Mouse (Mus musculus) heart, embryonic 13.5 days (tissue): Measurements from ENCODE around the gene Ube2n. TPM values are rescaled to one million over a fixed set of nuclear protein-coding genes. Genes with fewer than 3 reads are reported as not detected.

ENCODE experiments used
- ATAC-seq: fragments of 200-750 bp; cut with Nextera tagmentation; 2 replicates; pipeline ENCODE4 v1.8.0; 2017; ENCODE audit warnings: moderate TSS enrichment; ENCODE audit not compliant: insufficient number of reproducible peaks, low FRiP score, low TSS enrichment; ENCODE audit errors: extremely low read depth
- H3K27ac ChIP-seq: fragments of 300-500 bp; sonication (generic); replicated peaks from 2 replicates; pipeline ENCODE4 v1.5.1; 2015; ENCODE audit warnings: moderate library complexity, mild to moderate bottlenecking, inconsistent platforms
- H3K27me3 ChIP-seq: fragments of 300-500 bp; sonication (generic); replicated peaks from 2 replicates; pipeline ENCODE4 v1.6.1; 2015; ENCODE audit warnings: mild to moderate bottlenecking, inconsistent platforms
- H3K36me3 ChIP-seq: fragments of 300-500 bp; sonication (generic); 2 replicates; pipeline ENCODE4 v1.6.1; 2015; ENCODE audit warnings: mild to moderate bottlenecking, inconsistent platforms
- H3K4me1 ChIP-seq: fragments of 300-500 bp; sonication (generic); 2 replicates; pipeline ENCODE4 v1.6.1; 2015; ENCODE audit warnings: inconsistent platforms
- H3K4me2 ChIP-seq: fragments of 300-500 bp; sonication (generic); 2 replicates; pipeline ENCODE4 v1.6.1; 2015; ENCODE audit warnings: inconsistent platforms, mild to moderate bottlenecking, moderate library complexity
- H3K4me3 ChIP-seq: fragments of 300-500 bp; sonication (generic); 2 replicates; pipeline ENCODE4 v1.5.1; 2015; ENCODE audit warnings: moderate library complexity, mild to moderate bottlenecking, inconsistent platforms
- H3K9ac ChIP-seq: fragments of 300-500 bp; sonication (generic); 2 replicates; pipeline ENCODE4 v1.6.1; 2015; ENCODE audit warnings: inconsistent platforms, mild to moderate bottlenecking, moderate library complexity
- H3K9me3 ChIP-seq: fragments of 300-500 bp; sonication (generic); 2 replicates; pipeline ENCODE4 v1.6.1; 2016; ENCODE audit warnings: inconsistent platforms
- WGBS: fragments of 180-500 bp; shearing (Covaris S2); methylation state at CpG from one replicate; pipeline ENCODE4 v1.1.7; 2015; ENCODE audit warnings: mixed read lengths; 5-methylcytosine and 5-hydroxymethylcytosine counted together
- polyA plus RNA-seq: library from polyadenylated mRNA; unstranded; fragments of >200 nt; fragmentation: Nextera tagmentation; extraction: Ambion mirVana; gene quantifications from 2 replicates; pipeline ENCODE4 v1.2.1, GENCODE M21; 2015

The Ube2n gene
- polyA plus RNA-seq, 1 experiment from 2014 or later: 248 TPM

DNA sequence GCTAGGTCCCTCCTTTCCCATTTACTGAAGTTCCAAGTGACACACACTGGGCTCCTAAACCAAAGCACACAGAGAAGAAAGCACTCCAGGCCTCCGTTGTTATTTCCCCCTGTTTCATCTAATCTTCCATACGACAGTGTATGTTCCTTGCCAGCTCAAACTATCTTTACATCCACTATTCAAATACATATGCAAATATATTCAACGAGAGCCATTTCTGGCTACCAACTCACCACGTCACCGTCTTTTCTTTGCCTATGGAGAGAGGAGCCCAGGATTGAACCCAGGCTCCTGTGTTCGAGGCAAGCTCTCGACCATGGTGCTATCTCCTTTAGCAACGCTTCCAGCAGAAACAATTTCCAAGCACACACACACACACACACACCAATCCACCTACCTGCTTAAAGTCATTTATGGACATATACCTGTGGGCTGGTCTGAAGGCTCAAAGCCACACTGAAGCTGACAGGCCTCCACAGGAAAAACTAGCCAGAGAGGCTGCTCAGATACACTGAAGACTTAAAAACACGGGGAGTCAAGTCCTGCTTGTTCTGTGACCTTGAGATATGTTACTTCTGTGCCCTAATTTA, 45.5 kb downstream of the Ube2n start:
- Histone ChIP-seq H3K4me1 (peaks cover 55% of the 10 kb centered on the region), H3K27ac (peak overlapping the region; percentile 13; the same call in 1 of the 2 replicates)

GRCm38 (mm10) chr10:95561616-95562015, 46.7 kb downstream of the Ube2n start:
- ATAC-seq: no peak
- peak overlapping the region; percentile 99 for H3K9ac ChIP-seq
- H3K9me3 ChIP-seq: no peaks in the 10 kb centered on the region
- peaks cover 17% of the 10 kb centered on the region for H3K36me3 ChIP-seq
- WGBS: 39% methylated on average over 7 of the region's 7 CpGs
- H3K4me1 ChIP-seq: peaks cover 49% of the 10 kb centered on the region
- H3K4me2 ChIP-seq: peak overlapping the region; percentile 83
- peak overlapping the region; percentile 87 for H3K4me3 ChIP-seq
- H3K27ac ChIP-seq: 0 out of 2 replicates have a peak overlapping the region, but pooled peaks have one; percentile 20
- H3K27me3 ChIP-seq: no peaks in the 10 kb centered on the region

More for the DNA sequence above, 45.5 kb downstream of the Ube2n start:
- H3K36me3 ChIP-seq: peaks cover 17% of the 10 kb centered on the region
- peak overlapping the region; percentile 55 for H3K4me2 ChIP-seq
- peak overlapping the region; percentile 66 for H3K9ac ChIP-seq
- no peak for ATAC-seq
- H3K9me3 ChIP-seq: no peaks in the 10 kb centered on the region
- no peaks in the 10 kb centered on the region for H3K27me3 ChIP-seq
- WGBS: 74% methylated on average over 9 of the region's 9 CpGs
- H3K4me3 ChIP-seq: peak overlapping the region; percentile 87

GRCm38 (mm10) chr10:95562395-95562794, 47.5 kb downstream of the Ube2n start:
- H3K4me2 ChIP-seq: peak overlapping the region; percentile 83
- peaks cover 16% of the 10 kb centered on the region for H3K36me3 ChIP-seq
- peak overlapping the region; percentile 87 for H3K4me3 ChIP-seq
- H3K4me1 ChIP-seq: peaks cover 48% of the 10 kb centered on the region
- 6% methylated on average over 8 of the region's 8 CpGs for WGBS
- peak overlapping the region; percentile 99 for H3K9ac ChIP-seq
- no peaks in the 10 kb centered on the region for H3K27me3 ChIP-seq
- ATAC-seq: no peak
- H3K27ac ChIP-seq: peak overlapping the region; percentile 96
- H3K9me3 ChIP-seq: no peaks in the 10 kb centered on the region

DNA sequence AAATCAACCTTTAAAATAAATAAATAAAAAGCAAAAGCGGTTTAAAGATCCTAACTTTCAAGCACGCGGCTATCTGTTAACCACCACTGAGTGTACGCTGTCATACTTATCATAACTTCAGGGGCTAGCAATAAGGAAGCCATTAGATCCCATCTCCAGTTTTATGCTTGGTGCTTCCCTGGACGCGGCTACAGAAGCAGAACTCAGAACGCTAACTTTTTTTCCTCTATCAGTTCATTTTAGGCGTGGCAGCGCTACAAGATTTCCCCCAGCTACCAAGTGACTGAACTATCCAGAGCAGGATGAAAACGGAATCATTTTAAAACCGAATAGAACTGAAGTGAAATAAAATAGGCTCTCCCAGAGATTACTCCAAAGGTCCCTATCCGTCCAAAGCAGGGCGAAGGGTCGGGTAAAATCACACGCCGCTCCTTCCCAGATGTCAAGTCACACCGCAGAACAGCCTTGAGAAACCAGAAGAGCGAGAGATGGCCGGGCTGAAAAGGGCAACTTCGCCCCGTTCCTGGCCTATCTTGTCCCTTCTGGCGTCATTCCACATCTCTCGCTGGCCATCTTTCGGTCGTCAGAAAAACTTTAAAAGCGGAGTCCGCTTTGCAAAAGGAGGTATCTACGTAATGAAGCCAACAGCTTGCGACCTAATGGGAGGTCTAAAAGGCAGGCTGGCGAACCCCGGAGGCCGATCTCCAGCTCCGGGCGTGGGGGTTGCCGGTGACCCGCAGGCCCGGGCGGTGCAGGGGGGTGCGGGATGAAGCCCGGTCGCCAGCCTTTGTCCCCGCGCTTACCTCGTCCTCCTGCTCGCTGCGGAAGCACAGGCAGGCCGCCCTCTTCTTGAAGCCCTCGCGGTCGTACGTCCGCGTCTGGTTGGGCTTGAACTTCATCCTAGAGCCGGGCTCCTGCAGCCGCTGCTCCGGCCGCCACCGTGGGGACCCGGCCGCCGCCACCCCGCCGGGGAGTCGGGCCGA, 48.2 kb downstream of the Ube2n start:
- peak overlapping the region; percentile 99 for H3K9ac ChIP-seq
- H3K9me3 ChIP-seq: no peaks in the 10 kb centered on the region
- peak overlapping the region; percentile 87 for H3K4me3 ChIP-seq
- peak overlapping the region; percentile 96 for H3K27ac ChIP-seq
- H3K36me3 ChIP-seq: 0 out of 2 replicates have a peak, but pooled peaks cover 11% of the 10 kb centered on the region
- peak; percentile 27 for ATAC-seq
- no peaks in the 10 kb centered on the region for H3K27me3 ChIP-seq
- peak overlapping the region; percentile 83 for H3K4me2 ChIP-seq
- peaks cover 48% of the 10 kb centered on the region for H3K4me1 ChIP-seq
- WGBS: under 1% methylated on average over 63 of the region's 65 CpGs

- ATAC-seq: peak; percentile 86
- Histone ChIP-seq H3K4me3 (peak within 1 kb of the TSS; percentile 87), H3K4me2 (peak within 1 kb of the TSS; percentile 83), H3K9me3 (no peaks in the 10 kb centered on the region), H3K27ac (peak within 1 kb of the TSS; percentile 96), H3K4me1 (peaks cover 42% of the 10 kb centered on the region), H3K36me3 (0 out of 2 replicates have a peak, but pooled peaks cover 9% of the 10 kb centered on the region), H3K9ac (peak within 1 kb of the TSS; percentile 99), H3K27me3 (no peaks in the 10 kb centered on the region)
- WGBS: 1% methylated on average over 74 of the region's 97 CpGs
These were observed 49.2 kb downstream of the Ube2n start, which contains the start of gene Nudt4 for GRCm38 (mm10) chr10:95563851-95564845. TSS of gene Nudt4 (minus strand) at chr10:95564146.

- no peak for ATAC-seq
- peaks cover 32% of the 10 kb centered on the region for H3K4me1 ChIP-seq
- peak overlapping the region; percentile 36 for H3K27ac ChIP-seq
- no peaks in the 10 kb centered on the region for H3K9me3 ChIP-seq
- WGBS: 32% methylated on average over 14 of the region's 14 CpGs
- peak overlapping the region; percentile 83 for H3K4me2 ChIP-seq
- H3K27me3 ChIP-seq: no peaks in the 10 kb centered on the region
- H3K4me3 ChIP-seq: peak overlapping the region; percentile 21
- H3K36me3 ChIP-seq: 0 out of 2 replicates have a peak, but pooled peaks cover 3% of the 10 kb centered on the region
- H3K9ac ChIP-seq: peak overlapping the region; percentile 47; the same call in 1 of the 2 replicates
These were observed 50.4 kb downstream of the Ube2n start for GRCm38 (mm10) chr10:95565156-95565854.

- 80% methylated on average over 3 of the region's 3 CpGs for WGBS
These were observed 51.8 kb downstream of the Ube2n start for GRCm38 (mm10) chr10:95566786-95567185.

GRCm38 (mm10) chr10:95567550-95567949, 52.6 kb downstream of the Ube2n start:
- Histone ChIP-seq H3K4me3 (no peak overlapping the region), H3K4me2 (peak overlapping the region; percentile 19; the same call in 1 of the 2 replicates), H3K27ac (no peak overlapping the region), H3K27me3 (no peaks in the 10 kb centered on the region), H3K9me3 (no peaks in the 10 kb centered on the region), H3K4me1 (peaks cover 15% of the 10 kb centered on the region), H3K36me3 (no peaks in the 10 kb centered on the region), H3K9ac (no peak overlapping the region)
- no peak for ATAC-seq
- 80% methylated on average over 5 of the region's 5 CpGs for WGBS

More at GRCm38 (mm10) chr10:95566786-95567185, 51.8 kb downstream of the Ube2n start:
- Histone ChIP-seq H3K9me3 (no peaks in the 10 kb centered on the region), H3K4me2 (peak overlapping the region; percentile 16; the same call in 1 of the 2 replicates), H3K36me3 (no peaks in the 10 kb centered on the region), H3K27ac (no peak overlapping the region), H3K27me3 (no peaks in the 10 kb centered on the region), H3K4me1 (peaks cover 20% of the 10 kb centered on the region), H3K4me3 (no peak overlapping the region), H3K9ac (no peak overlapping the region)
- ATAC-seq: no peak

DNA sequence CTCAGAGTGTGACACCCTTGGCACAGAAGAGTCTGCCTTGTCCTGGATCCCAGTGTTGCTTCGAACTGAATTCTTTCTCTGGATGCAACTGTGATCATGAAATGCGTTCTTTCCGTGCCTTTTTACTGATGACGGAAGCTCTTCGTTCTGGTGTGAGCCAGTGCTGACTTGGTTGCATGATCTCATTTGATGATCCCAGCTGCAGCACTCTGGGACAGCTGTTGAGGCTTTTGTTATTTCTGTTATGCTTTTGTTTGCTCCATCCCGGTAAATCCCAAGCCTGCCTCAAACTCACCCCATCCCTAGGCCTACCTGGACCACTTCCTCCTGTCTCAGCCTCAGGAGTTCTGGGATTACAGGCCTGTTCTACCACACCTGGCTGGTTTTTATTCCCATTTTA, 53.1 kb downstream of the Ube2n start:
- Histone ChIP-seq H3K27ac (peak overlapping the region; percentile 1; the same call in 1 of the 2 replicates), H3K36me3 (no peaks in the 10 kb centered on the region), H3K4me3 (no peak overlapping the region), H3K27me3 (no peaks in the 10 kb centered on the region), H3K9ac (no peak overlapping the region), H3K4me1 (peaks cover 15% of the 10 kb centered on the region), H3K9me3 (no peaks in the 10 kb centered on the region), H3K4me2 (no peak overlapping the region; the same call in 1 of the 2 replicates)
- 77% methylated on average over 6 of the region's 6 CpGs for WGBS
- no peak for ATAC-seq

DNA sequence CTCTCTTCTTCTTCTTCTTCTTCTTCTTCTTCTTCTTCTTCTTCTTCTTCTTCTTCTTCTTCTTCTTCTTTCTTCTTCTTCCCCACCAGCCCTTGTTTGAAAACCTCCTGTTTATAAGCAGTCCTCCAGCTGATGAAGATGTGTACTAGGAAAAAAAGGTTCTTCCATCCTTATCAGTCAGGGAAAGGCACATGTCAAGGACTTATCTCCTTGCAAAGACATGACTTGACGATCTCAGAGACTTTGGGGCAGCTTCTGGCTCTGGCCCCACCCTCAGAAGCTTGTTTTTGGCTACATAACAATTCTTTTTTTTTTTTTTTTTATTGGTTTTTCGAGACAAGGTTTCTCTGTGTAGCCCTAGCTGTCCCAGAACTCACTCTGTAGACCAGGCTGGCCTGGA, 54.5 kb downstream of the Ube2n start:
- Histone ChIP-seq H3K9ac (no peak overlapping the region), H3K9me3 (no peaks in the 10 kb centered on the region), H3K4me3 (no peak overlapping the region), H3K27ac (no peak overlapping the region; the same call in 1 of the 2 replicates), H3K27me3 (no peaks in the 10 kb centered on the region), H3K4me2 (no peak overlapping the region), H3K4me1 (peaks cover 14% of the 10 kb centered on the region), H3K36me3 (no peaks in the 10 kb centered on the region)
- 31% methylated on average over 2 of the region's 2 CpGs for WGBS
- ATAC-seq: peak; percentile 65; the same call in 1 of the 2 replicates
